Mouse (Mus musculus) mouse trophoblast stem cell (cell line): ENCODE results near the gene Capn8.

Experiments used
- in situ Hi-C, 2 experiments: fragments of 300-500 bp; cut with MseI, MboI; formaldehyde crosslinking; loops; 2 replicates in 1 of 2; 3 replicates in 1 of 2; pipeline ENCODE4 v1.15.1; 2025

Capn8 gene

GRCm38 (mm10) chr1:182564408-182565120 lies at the start of gene Capn8:
TSS of gene Capn8 (plus strand) at chr1:182565007.
- in situ Hi-C loops: loop anchor here (5.0 kb wide), 2 partner anchors 93 to 228 kb away; no protein-coding TSS in a partner anchor

DNA sequence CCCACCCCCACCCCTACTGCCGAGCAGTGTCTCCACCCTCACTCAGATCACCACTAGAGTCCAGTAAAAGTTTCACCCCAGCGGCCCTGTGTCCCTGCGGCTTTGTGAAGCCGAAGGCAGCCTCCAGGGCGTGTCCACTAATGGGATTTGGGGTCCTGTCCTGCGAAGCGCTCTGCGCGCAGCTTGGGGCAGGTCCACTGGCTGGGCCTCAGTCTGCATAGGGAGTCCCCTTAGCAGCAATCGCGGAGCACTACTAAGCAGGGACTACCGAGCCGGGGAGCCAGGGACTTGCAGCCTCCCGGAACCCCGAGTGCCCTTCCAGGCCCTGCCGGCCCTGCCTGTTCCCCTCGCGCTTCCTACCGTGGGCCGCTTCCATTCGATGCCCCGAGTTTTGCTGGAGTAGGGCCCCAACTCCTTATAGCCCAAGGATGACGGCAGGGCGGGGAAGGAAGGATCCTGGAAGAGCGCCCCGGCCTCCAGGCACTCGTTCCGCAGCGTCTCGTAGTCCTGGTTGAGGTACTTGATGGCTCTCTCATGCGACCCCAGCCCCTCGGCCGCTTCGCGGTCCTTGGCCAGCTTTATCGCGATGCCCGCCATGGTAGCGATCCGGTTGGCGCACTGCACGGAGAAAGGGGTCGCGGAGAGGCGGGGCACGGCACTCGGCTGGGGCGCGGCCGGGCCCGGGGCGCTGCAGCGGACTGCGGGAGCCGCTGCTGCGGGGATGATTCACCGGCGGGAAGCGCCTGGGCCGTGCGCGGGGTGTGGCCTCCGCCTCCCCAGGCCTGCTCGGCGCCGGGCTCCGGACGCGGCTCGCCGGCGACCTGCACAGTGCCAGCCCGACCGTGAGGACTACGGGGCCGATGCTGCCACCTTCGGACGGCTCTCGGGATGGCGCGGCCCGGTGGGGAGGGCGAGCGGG lies 47.8 kb upstream of the Capn8 start, which contains the start of gene Capn2:
Gene Capn2 (minus strand): TSS at position 851 of the 919 bp plus-strand sequence.
- in situ Hi-C loops: no loop called here

DNA sequence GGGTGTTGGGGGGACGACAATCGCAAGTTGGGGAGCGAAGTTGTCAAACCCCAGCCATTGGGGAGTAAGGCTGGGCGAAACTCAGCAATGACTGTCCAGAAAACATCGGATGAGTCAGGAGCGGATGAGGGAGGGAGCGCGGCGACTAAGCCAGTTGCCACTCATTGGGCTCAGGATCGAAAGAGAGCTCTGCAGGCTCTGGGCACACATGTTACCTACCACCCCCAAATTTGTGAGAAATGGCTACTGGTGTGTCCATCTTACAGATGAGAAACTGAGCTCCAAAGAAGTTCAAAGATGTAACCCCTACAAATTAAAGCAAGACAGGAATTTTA lies 47.2 kb upstream of the Capn8 start:
- in situ Hi-C loops: no loop called here

GRCm38 (mm10) chr1:182518143-182518680 lies 46.6 kb upstream of the Capn8 start:
- in situ Hi-C loops: no loop called here

DNA sequence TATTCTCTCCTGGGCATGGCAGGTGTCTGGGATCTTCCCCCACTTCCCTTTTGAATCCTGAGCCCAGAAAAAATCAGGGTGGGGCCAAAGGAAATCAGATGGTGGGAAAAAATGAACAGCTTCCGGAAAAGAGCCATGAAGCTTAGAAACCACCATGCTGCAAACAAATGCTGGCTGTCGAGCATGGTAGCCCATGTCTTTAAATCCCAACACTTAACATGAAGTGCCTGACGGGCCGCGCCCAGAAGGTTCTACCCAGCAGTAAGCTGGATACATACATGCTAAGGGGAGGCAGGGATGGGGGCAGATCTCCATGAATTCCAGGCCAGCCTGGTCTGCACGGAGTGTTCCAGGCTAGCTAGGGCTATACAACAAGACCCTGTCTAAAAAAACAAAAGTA lies 46.0 kb upstream of the Capn8 start:
- in situ Hi-C loops: no loop called here

GRCm38 (mm10) chr1:182519341-182519740 lies 45.5 kb upstream of the Capn8 start:
- in situ Hi-C loops: no loop called here

DNA sequence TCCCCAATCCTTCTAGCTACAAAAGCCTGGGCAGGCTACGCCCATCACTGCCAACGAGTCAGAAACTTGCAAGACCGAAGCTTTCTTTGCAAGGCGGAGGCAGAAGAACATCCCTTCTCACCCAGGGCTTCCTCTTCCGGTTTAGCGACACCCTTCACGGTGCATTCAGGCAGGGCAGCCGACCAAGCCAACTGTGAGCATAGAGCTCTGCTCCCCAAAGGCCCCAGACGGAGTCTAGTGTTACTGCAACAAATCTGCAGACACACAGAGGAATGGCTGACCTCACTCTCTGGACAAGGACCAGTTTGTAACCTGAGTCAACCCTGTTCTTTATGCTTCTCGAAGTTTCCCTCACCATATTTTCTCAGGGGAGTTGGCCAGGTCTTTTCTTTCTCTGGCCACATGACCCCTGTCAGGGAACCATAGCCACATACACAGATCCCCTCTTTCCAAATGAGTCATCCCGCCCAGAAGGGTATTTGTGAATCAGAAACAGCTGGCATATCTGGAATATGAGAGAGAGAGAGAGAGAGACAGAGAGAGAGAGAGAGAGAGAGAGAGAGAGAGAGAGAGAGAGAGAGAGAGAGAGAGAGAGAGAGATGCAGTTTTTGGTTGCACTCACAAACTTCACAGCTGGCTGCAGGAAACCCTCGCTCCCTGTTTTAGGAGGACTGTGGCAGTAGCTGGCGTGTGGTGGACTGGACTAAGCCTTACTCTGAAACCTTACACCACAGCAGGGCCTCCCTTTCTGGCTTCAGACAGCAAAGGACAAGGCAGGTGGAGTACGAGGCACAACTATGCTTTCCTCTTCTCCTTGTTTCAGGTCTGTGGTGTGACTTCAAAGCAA lies 44.5 kb upstream of the Capn8 start:
- in situ Hi-C loops: no loop called here

GRCm38 (mm10) chr1:182520938-182521500 lies 43.8 kb upstream of the Capn8 start:
- in situ Hi-C loops: no loop called here

DNA sequence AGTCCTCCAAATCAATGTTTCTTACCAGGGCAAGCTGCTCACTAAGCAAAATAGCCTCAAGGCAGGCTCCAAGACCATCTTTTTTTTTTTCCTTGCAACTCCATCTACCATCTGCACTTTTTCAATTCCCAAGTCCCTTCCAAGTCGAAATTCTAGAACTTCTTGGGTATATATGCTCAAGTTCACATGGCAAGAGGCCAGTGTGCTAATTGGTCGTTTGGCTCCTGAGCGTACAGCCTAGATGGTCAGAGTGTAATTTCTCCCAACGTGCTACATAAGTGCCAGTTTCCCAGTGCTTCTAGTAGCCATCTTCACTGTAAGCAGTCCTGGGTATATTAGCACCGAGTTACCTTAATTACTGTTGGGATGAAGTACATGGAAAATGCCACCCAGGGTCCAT lies 41.8 kb upstream of the Capn8 start:
- in situ Hi-C loops: no loop called here

- in situ Hi-C loops: no loop called here
Measured at GRCm38 (mm10) chr1:182523692-182524091, 41.1 kb upstream of the Capn8 start.

DNA sequence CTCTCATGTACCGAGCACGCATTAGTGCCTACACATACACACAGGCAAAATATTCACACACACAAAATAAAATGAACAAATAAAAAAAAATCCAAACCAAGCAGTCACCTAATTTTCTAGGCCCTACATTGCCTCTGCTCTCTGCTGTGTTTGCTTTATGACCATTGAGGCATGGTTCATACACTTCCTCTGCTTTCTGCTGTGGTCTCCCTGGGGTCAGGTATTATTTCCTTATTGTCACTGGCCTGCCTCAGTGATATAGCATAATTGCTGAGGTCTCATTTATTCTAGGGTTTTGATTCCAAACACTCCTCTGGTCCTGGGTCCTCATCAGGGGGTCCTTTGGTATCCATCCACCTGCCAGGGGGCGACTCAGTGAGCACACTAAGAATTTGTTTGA lies 39.2 kb upstream of the Capn8 start:
- in situ Hi-C loops: no loop called here

DNA sequence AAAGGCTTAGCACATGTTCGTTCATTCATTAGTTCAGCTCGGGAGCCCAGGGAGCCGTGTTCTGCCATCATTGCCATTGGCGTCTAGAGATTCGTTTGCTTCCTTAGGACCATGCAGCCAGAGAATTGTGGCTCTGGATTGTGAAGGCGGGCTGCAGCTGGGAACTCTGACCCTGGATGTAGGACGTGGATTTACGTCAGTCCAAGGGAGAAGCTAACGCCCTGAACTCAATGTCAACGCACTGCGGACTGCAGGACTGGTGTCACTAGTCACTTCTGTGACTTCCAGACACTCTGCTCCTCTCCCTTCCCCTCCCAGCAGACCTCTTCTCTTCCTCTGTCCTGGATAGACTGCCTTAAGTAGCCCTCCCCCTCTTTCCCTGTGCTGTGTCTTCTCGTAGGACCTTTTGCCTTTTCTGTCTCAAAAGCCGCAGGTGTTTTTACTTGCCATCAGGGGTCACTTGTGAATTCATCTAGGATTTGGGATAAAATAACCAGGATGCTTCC lies 37.5 kb upstream of the Capn8 start:
- in situ Hi-C loops: no loop called here

DNA sequence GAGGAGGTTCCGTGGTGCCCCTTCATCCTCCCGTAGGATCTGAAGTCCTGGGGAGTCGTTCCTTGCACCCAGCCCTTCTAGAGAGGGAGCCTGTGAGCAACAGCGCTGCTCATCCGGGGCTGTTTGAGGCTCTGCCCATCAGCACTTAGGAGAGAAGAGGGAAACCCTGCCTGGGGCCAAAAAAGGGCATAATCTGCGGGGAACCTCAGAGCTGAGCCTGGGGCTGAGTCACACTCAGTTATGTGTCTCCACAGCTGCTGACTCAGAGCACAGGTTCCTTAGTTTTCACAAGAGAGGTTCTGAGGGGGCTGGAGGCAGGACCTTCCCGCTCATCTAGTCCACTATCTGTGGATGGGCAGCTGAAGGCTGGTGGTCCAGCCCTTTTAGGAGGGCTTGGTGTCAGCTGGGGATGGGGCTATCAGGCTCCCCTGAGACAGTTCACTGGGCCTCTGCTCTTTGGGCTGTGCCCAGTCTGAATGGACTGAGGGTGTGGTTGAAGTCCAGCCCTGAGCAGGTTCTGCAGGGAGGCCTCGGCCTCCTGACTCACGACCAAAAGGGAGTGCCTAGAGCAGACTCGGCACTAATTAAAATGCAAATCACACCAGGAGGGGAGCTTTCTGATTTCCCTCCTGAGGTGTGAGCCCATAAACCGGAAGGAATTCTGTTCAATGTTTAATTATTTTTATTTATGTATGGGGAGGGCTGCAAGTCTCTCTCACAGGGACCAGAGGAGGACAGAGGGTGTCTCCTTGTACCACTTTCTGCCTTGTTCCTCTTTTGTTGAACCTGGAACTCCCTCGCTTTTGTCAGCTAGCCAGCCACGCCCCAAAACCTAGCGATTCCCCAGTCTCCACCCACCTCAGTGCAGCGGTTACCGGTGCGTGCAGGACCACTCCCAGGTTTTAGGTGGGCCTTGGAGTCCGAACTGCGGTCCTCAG lies 36.6 kb upstream of the Capn8 start:
- in situ Hi-C loops: no loop called here

- in situ Hi-C loops: no loop called here
Measured at GRCm38 (mm10) chr1:182533583-182533982, 31.2 kb upstream of the Capn8 start.

DNA sequence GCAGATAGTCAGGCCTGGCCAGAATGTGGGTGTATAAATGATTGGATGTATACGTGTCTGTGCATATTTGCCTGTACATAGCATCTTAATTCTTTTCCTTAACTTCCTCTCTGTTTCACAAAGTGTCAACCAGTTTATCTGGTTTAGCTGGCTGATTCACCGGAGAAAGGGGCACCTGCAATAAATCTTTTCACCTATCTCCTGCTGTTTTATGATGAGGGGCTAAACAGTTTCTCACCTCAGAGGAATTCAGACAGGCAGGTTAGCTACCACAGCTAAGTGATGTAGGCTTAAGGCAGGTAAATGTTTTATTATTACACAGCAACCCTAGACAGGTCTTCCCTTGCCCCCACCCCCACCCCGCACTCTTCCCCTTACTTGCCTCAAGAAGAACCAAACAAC lies 29.7 kb upstream of the Capn8 start:
- in situ Hi-C loops: loop anchor here (5.0 kb wide), 3 partner anchors 43 to 163 kb away; no protein-coding TSS in a partner anchor

GRCm38 (mm10) chr1:182539023-182539940 lies 25.5 kb upstream of the Capn8 start:
- in situ Hi-C loops: loop anchor here (5.0 kb wide), 3 partner anchors 47 to 167 kb away; no protein-coding TSS in a partner anchor

- in situ Hi-C loops: loop anchor here in 1 of 2 experiments (10.0 kb wide), 1 partner anchor 167 kb away; no protein-coding TSS in a partner anchor
Measured at GRCm38 (mm10) chr1:182542110-182542509, 22.7 kb upstream of the Capn8 start.

- in situ Hi-C loops: loop anchor here in 1 of 2 experiments (10.0 kb wide), 1 partner anchor 168 kb away; no protein-coding TSS in a partner anchor
Measured at GRCm38 (mm10) chr1:182543136-182543535, 21.7 kb upstream of the Capn8 start.
